Comparison of ENCODE assay signal across 11 mouse cellular contexts in the genomic region with DNA sequence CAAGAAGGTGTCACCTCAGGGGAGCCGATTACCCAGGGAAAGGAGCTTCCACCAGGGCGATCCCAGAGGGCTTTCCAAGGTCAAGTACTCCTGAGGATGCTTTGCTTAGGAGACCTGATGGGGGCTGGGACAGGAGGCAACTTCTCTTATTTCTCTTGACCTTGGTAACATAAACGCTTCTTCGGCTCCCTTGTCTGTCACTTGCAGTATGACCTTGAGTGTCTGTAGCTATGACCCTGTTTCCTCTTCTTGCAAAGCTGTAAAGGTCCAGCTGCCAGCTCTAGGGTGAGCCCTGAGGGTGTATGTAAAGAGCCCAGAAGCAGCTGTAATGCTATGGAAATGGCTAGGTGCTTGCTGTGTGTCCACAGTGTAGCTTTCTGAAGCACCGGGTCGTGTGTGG. TPM values are rescaled to one million over a fixed set of nuclear protein-coding genes. Genes with fewer than 3 reads are reported as not detected.
DNase-seq lines count a peak whose midpoint lies in the region; ATAC-seq and TF ChIP-seq lines count a peak whose summit lies in the region.
"Had no signal": no experiment of that assay in that cellular context is flagged by ENCODE, and none has a peak within 500 bp of the region (broad histone marks: within the 10 kb centered on the region; RNA-seq: fewer than 3 reads in every experiment).

No protein-coding gene starts in this region.

- TF ChIP-seq EP300 in MEL (IDR thresholded peaks at IDR 0.05; ENCODE audit: low read depth in 1 of 2, low read length in 2 of 2) = no peak

- TF ChIP-seq CTCF in MEL (IDR thresholded peaks at IDR 0.05 in 2 of 3, conservative IDR thresholded peaks at IDR 0.05 in 1 of 3; ENCODE audit: control insufficient read depth in 1 of 3, insufficient read depth in 1 of 3, low read depth in 2 of 3, low read length in 3 of 3, poor library complexity in 1 of 3, severe bottlenecking in 1 of 3) = no peak
- no peak for TF ChIP-seq CTCF in gastrocnemius, adult 2 months (IDR thresholded peaks at IDR 0.05)

- no peak overlapping the region for H3K4me3 ChIP-seq in heart, embryonic 14.5 days (ENCODE audit: control insufficient read depth in 1 of 2, insufficient read depth in 1 of 2, low read depth in 1 of 2, low read length in 2 of 2)
- H3K4me3 ChIP-seq in lung, embryonic 15.5 days = no peak overlapping the region
- H3K4me3 ChIP-seq in MEL (ENCODE audit: control insufficient read depth in 1 of 2, insufficient read depth in 1 of 2, low read depth in 2 of 2, low read length in 2 of 2) = no peak overlapping the region
- no peak overlapping the region for H3K4me3 ChIP-seq in limb, embryonic 14.5 days (replicated peaks; ENCODE audit: low read length)
- H3K4me3 ChIP-seq in gastrocnemius, adult 2 months = no peak overlapping the region

- H3K36me3 ChIP-seq in heart, embryonic 14.5 days (ENCODE audit: control insufficient read depth, insufficient read depth, low read length) = peaks cover 8% of the 10 kb centered on the region
- H3K36me3 ChIP-seq in lung, embryonic 15.5 days = no peaks in the 10 kb centered on the region
- peaks cover 0 to 19% of the 10 kb centered on the region in 2 experiments; a peak in 2 of 4 replicates for H3K36me3 ChIP-seq in MEL (ENCODE audit: control insufficient read depth in 1 of 2, insufficient read depth in 2 of 2, low read length in 2 of 2)
- peaks cover 12% of the 10 kb centered on the region; the same call in 1 of the 2 replicates for H3K36me3 ChIP-seq in limb, embryonic 14.5 days (ENCODE audit: control insufficient read depth, insufficient read depth, low read length)

- WGBS in heart, embryonic 14.5 days = 62% methylated on average over 6 of the region's 6 CpGs
- 59% methylated on average over 6 of the region's 6 CpGs for WGBS in lung, embryonic 15.5 days
- WGBS in limb, embryonic 14.5 days = 78% methylated on average over 6 of the region's 6 CpGs

- no peak for TF ChIP-seq RAD21 in MEL (IDR thresholded peaks at IDR 0.05; ENCODE audit: low read depth, low read length)

- no peak for TF ChIP-seq POLR2A in MEL (IDR thresholded peaks at IDR 0.05; ENCODE audit: control insufficient read depth in 1 of 2, insufficient read depth in 1 of 2, low read depth in 1 of 2, low read length in 2 of 2, poor library complexity in 1 of 2)
- no peak for TF ChIP-seq POLR2A in limb, embryonic 14.5 days (IDR thresholded peaks at IDR 0.05; ENCODE audit: borderline replicate concordance, extremely low read depth, insufficient read depth, insufficient read length)

- peak overlapping the region; percentile 99; the same call in 1 of the 2 replicates for H3K9ac ChIP-seq in heart, embryonic 14.5 days (ENCODE audit: low read length)
- H3K9ac ChIP-seq in lung, embryonic 15.5 days = no peak overlapping the region
- no peak overlapping the region for H3K9ac ChIP-seq in MEL (ENCODE audit: control insufficient read depth, low read depth, low read length, poor library complexity, severe bottlenecking)
- 0 out of 2 replicates have a peak overlapping the region, but pooled peaks have one; percentile 97 for H3K9ac ChIP-seq in limb, embryonic 14.5 days (ENCODE audit: low read depth, low read length, severe bottlenecking)

- DNase-seq in heart, adult 18-20 months = no peak
- no peak for DNase-seq in lung, adult 18-20 months
- peak; percentile 13 for DNase-seq in MEL (ENCODE audit: low read depth, low spot score)
- no peak for DNase-seq in limb, embryonic 14.5 days (ENCODE audit: low spot score)
- DNase-seq in gastrocnemius, adult 2 months = no peak
- no peak for DNase-seq in adrenal gland, adult (ENCODE audit: inconsistent age in 2 of 2, low spot score in 1 of 2)
- DNase-seq: embryo, embryonic 11 days; lung, postnatal 36 days; right cerebral cortex, postnatal 25 days had no signal

- peaks cover 21 to 36% of the 10 kb centered on the region in 2 experiments for H3K4me1 ChIP-seq in heart, embryonic 14.5 days (ENCODE audit: control insufficient read depth in 2 of 2, insufficient read depth in 2 of 2, low read length in 2 of 2)
- peaks cover 38% of the 10 kb centered on the region for H3K4me1 ChIP-seq in lung, embryonic 15.5 days
- H3K4me1 ChIP-seq in MEL (ENCODE audit: control insufficient read depth in 1 of 2, insufficient read depth in 2 of 2, low read length in 2 of 2) = peaks cover 0 to 16% of the 10 kb centered on the region in 2 experiments; a peak in 3 of 4 replicates
- peaks cover 23% of the 10 kb centered on the region for H3K4me1 ChIP-seq in limb, embryonic 14.5 days (ENCODE audit: control insufficient read depth, insufficient read depth, low read length)

- no peak for ATAC-seq in heart, embryonic 14.5 days (ENCODE audit: insufficient number of reproducible peaks, insufficient read depth, low FRiP score, low read depth)
- no peak for ATAC-seq in lung, embryonic 15.5 days (ENCODE audit: borderline replicate concordance, extremely low read depth, low FRiP score, low TSS enrichment)
- no peak for ATAC-seq in limb, embryonic 14.5 days (ENCODE audit: low FRiP score, low read depth)

- no peaks in the 10 kb centered on the region for H3K27me3 ChIP-seq in heart, embryonic 14.5 days (ENCODE audit: control insufficient read depth, insufficient read depth, low read length)
- H3K27me3 ChIP-seq in lung, embryonic 15.5 days = no peaks in the 10 kb centered on the region
- H3K27me3 ChIP-seq in MEL (ENCODE audit: control insufficient read depth in 1 of 2, insufficient read depth in 2 of 2, low read length in 2 of 2) = peaks cover 2 to 5% of the 10 kb centered on the region in 2 experiments
- H3K27me3 ChIP-seq in limb, embryonic 14.5 days (ENCODE audit: control insufficient read depth, insufficient read depth, low read length) = no peaks in the 10 kb centered on the region

- peaks cover 9% of the 10 kb centered on the region for H3K79me2 ChIP-seq in MEL (ENCODE audit: control insufficient read depth, insufficient read depth, low read length, poor library complexity)

- intact Hi-C loops in gastrocnemius, adult 2 months (cut with DNase I) = loop anchor here (10.0 kb wide), 1 partner anchor 1102 kb away; a partner anchor contains a TSS

- H3K4me2 ChIP-seq in heart, embryonic 14.5 days (ENCODE audit: low read length) = peak overlapping the region; percentile 87
- H3K4me2 ChIP-seq in lung, embryonic 15.5 days = peak overlapping the region; percentile 72
- no peak overlapping the region for H3K4me2 ChIP-seq in limb, embryonic 14.5 days (replicated peaks; ENCODE audit: low read depth, low read length, severe bottlenecking)

- H3K9me3 ChIP-seq in heart, embryonic 14.5 days (ENCODE audit: control insufficient read depth, low read length) = no peaks in the 10 kb centered on the region
- no peaks in the 10 kb centered on the region for H3K9me3 ChIP-seq in lung, embryonic 15.5 days
- no peaks in the 10 kb centered on the region for H3K9me3 ChIP-seq in MEL (replicated peaks; ENCODE audit: insufficient read depth, low read length)
- H3K9me3 ChIP-seq in limb, embryonic 14.5 days (ENCODE audit: control insufficient read depth, low read length) = no peaks in the 10 kb centered on the region

- H3K27ac ChIP-seq in heart, embryonic 14.5 days (replicated peaks in 1 of 2; ENCODE audit: control insufficient read depth in 1 of 2, insufficient read depth in 1 of 2, low read depth in 2 of 2, low read length in 2 of 2) = peak overlapping the region in 1 of 2 experiments; percentile 97; a peak in 1 of 4 replicates
- no peak overlapping the region for H3K27ac ChIP-seq in lung, embryonic 15.5 days
- no peak overlapping the region for H3K27ac ChIP-seq in MEL (ENCODE audit: control insufficient read depth, low read depth, low read length)
- no peak overlapping the region for H3K27ac ChIP-seq in limb, embryonic 14.5 days (replicated peaks; ENCODE audit: low read depth, low read length)
- H3K27ac ChIP-seq in gastrocnemius, adult 2 months = no peak overlapping the region

TF ChIP-seq in MEL, 35 proteins besides CTCF, POLR2A, EP300 and RAD21:
- TF ChIP-seq ZC3H11A (IDR thresholded peaks at IDR 0.05; ENCODE audit: low read depth, low read length) (no peak), ETS1 (IDR thresholded peaks at IDR 0.05; ENCODE audit: low read depth, low read length) (no peak), MAX (IDR thresholded peaks at IDR 0.05; ENCODE audit: low read length) (no peak), ELF1 (IDR thresholded peaks at IDR 0.05; ENCODE audit: low read depth, low read length) (no peak), CHD1 (IDR thresholded peaks at IDR 0.05; ENCODE audit: low read depth, low read length) (no peak), MAZ (IDR thresholded peaks at IDR 0.05; ENCODE audit: low read depth, low read length) (no peak), POLR2AphosphoS2 (IDR thresholded peaks at IDR 0.05; ENCODE audit: low read length) (no peak), HCFC1 (IDR thresholded peaks at IDR 0.05; ENCODE audit: low read depth, low read length) (no peak), MXI1 (IDR thresholded peaks at IDR 0.05; ENCODE audit: low read depth, low read length) (no peak), RCOR1 (IDR thresholded peaks at IDR 0.05; ENCODE audit: low read depth, low read length) (no peak), USF2 (IDR thresholded peaks at IDR 0.05; ENCODE audit: borderline replicate concordance in 1 of 2, insufficient read depth in 1 of 2, low read depth in 1 of 2, low read length in 2 of 2) (no peak), POLR2AphosphoS5 (IDR thresholded peaks at IDR 0.05; ENCODE audit: borderline replicate concordance, low read depth, low read length) (no peak), NRF1 (IDR thresholded peaks at IDR 0.05; ENCODE audit: insufficient read depth, low read depth, low read length, poor library complexity, severe bottlenecking) (no peak), KAT2A (conservative IDR thresholded peaks at IDR 0.05; ENCODE audit: low read depth, low read length) (no peak), JUND (IDR thresholded peaks at IDR 0.05; ENCODE audit: low read depth, low read length) (no peak), E2F4 (IDR thresholded peaks at IDR 0.05; ENCODE audit: borderline replicate concordance, low read depth, low read length) (no peak), USF1 (IDR thresholded peaks at IDR 0.05; ENCODE audit: low read depth, low read length) (no peak), MYB (IDR thresholded peaks at IDR 0.05; ENCODE audit: low read depth, low read length) (no peak), NELFE (IDR thresholded peaks at IDR 0.05; ENCODE audit: low read depth, low read length) (no peak)

RNA-seq across cellular contexts. Expression of a gene that starts 1.1 kb away (rescaled TPM):
- polyA plus RNA-seq in heart, embryonic 14.5 days (2014; fragmentation: Nextera tagmentation; extraction: Ambion mirVana) = 3.3 and 4.2 TPM in 2 replicates
- 1 to 10 TPM; 8.4 to 9.5 TPM for total RNA-seq in heart, adult 18-20 months (2021)
- polyA plus RNA-seq in lung, embryonic 15.5 days (2015; fragmentation: Nextera tagmentation; extraction: Ambion mirVana) = 6.5 and 7.2 TPM in 2 replicates
- total RNA-seq in MEL (2012; rRNA removed) = 5.5 and 5.6 TPM in 2 replicates
- polyA plus RNA-seq in MEL (2012; ENCODE audit: insufficient read depth in 1 of 2, insufficient read length in 2 of 2, low read depth in 1 of 2, low replicate concordance in 2 of 2, missing spikeins in 1 of 2) = 1 to 10 TPM in 1 of 2 experiments, not detected in 1; 9.2 TPM
- 24.4 and 30.0 TPM in 2 replicates for polyA plus RNA-seq in limb, embryonic 14.5 days (2012; rRNA removed)
- polyA plus RNA-seq in limb, embryonic 14.5 days (2014; fragmentation: Nextera tagmentation; extraction: Ambion mirVana) = 6.5 and 8.0 TPM in 2 replicates
- total RNA-seq in gastrocnemius, adult 2 months (2021) = under 1 TPM; 0.77 to 0.81 TPM

Comparison
In these comparisons a context has a peak if more than half of its experiments do, and no peak if none do; other contexts are left out.
1. H3K9ac ChIP-seq: peak in heart, embryonic 14.5 days (single experiment) and limb, embryonic 14.5 days (single experiment); none in lung, embryonic 15.5 days (single experiment) and MEL (single experiment).